Mouse (Mus musculus) right cerebral cortex, postnatal 36 days (tissue): ENCODE results near the gene Ergic3.

Source experiments
- DNase-seq, 2 experiments: peaks; one replicate each; pipeline ENCODE4 v3.0.0; 2022; ENCODE audit warnings: low spot score in 2 of 2, mixed read lengths in 1 of 2

Gene Ergic3

GRCm38 (mm10) chr2:156066126-156066525 is 58.3 kb downstream of the Ergic3 start:
- no peak for DNase-seq
